Mouse (Mus musculus) kidney, postnatal 14 days (tissue): ENCODE data around the gene Gcnt2.
"Not testable (repeated sequence)": the region's sequence is repeated elsewhere in the genome, so short reads cannot be mapped to it uniquely, and the experiment has no call there.

ENCODE experiments used
- DNase-seq: peaks from one replicate; pipeline ENCODE4 v3.0.0; 2022; ENCODE audit warnings: mixed read lengths

Gene Gcnt2

DNA sequence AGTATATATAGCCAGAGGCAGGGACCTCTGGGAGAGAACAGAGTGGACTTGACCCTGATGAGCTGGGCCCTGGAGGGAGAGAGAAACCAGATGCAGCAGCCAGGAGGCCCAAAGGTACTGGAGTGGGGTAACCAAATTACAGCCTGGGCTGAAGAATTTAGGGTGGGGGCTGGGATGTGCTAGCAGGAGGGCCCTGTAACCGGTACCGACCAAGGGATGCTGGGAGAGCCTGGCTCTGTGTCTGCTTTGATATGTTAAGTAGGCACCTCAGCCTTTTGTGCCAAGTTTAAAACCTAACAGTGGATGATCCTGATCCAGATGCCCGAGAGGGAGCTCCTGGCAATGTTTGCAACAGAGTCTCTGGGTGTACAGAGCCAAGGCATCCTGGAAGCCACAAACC, 84.8 kb downstream of the Gcnt2 start:
- DNase-seq, result no peak

- DNase-seq, result no peak
Measured at GRCm38 (mm10) chr13:40946513-40946912, 87.0 kb downstream of the Gcnt2 start.

DNA sequence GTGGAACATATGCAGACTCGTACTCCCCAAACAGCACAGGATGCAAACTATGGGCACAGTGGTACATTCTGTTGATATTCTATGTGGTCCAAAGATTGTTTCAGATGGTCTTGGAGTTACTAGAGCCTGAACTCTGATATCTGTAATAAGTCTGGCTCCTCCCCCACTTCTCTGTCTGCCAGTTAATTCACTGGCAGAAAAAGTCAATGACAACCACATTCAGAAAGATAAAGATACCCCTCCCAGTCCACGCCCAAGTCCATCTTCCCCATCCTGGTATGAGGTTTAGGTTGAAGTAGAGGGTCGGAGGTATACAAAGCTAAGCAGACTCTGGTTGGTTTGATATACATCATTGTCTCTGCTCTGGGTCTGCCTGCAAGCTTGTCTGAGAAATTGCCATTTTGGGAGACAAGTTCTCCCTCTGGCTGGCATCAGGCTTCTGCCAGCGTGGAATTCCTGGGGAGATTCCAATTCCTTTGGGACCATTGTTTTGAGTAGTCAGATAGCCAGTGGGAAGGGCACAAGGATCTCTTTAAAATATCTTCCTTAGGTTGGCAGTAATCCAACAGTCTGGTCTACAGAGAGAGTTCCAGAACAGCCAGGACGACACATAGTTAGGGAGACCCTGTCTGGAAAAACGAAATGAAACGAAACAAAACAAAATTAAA, 88.1 kb downstream of the Gcnt2 start:
- DNase-seq, result no peak

DNA sequence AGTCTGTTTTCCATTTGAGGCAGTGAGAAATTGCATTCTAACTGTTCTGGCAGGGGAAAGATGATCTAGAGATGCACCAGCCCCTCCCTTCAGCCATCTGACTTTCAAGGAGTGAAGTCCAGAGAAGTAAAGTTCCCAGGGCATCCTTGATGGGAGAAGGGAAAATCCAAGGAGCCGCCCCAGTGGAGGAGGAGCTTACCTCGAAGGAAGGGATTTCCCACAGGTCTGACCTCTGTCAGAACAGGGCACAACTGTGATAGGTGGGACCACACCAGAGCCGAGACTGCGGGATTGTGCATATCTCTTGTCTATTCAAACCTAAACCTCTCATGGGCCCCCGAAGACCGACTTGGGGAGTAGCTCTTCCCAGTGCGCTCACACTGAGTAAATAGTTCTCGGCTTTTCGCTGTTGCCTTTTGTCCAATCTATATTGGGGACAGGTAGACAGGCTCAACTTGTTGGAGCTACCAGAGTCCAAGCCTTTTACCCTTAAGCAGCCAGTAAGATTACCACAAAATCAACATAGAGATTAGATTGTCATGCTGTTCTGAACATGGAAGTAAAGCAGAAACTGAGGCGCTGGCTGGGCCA, 91.9 kb downstream of the Gcnt2 start:
- DNase-seq, result no peak

- no peak for DNase-seq
Measured at GRCm38 (mm10) chr13:40953231-40953630, 93.7 kb downstream of the Gcnt2 start.

DNA sequence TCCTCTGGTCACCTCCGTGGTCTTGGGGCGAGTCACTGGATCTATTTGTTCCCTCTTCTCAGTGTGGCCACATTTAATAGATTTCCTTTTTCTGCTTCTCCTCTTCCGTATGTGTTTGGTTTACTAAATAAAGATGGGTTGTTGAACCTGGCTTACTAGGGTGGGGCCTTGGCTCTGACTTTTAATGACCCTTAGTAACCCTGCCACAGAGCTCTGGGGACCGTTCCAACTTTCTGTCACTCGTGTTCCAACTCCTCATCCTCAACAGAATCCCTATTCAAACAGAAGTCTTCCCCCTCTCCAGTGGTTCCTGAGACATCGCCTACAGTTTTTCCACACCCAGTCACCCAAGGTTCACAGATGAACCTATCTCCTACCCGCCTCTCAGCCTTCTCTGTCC, 96.2 kb downstream of the Gcnt2 start:
- no peak for DNase-seq

DNA sequence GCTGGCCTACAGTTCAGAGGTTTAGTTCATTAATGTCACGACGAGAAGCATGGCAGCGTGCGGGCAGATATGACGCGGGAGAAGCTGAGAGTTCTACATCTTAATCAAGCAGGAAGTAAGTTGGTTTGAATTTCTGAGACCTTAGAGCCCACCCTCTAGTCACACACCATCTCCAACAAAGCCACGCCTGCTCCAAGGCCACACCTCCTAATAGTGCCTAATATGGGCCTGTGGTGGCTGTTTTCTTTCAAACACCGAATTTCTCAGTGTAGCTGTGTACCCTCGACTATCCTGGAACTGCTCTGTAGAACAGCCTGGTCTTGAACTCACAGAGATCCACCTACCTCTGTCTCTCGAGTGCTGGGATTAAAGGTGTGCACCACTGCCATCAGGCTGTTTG, 108.1 kb downstream of the Gcnt2 start:
- no peak for DNase-seq

- DNase-seq, result no peak
Measured at GRCm38 (mm10) chr13:40968564-40968963, 109.0 kb downstream of the Gcnt2 start.

DNA sequence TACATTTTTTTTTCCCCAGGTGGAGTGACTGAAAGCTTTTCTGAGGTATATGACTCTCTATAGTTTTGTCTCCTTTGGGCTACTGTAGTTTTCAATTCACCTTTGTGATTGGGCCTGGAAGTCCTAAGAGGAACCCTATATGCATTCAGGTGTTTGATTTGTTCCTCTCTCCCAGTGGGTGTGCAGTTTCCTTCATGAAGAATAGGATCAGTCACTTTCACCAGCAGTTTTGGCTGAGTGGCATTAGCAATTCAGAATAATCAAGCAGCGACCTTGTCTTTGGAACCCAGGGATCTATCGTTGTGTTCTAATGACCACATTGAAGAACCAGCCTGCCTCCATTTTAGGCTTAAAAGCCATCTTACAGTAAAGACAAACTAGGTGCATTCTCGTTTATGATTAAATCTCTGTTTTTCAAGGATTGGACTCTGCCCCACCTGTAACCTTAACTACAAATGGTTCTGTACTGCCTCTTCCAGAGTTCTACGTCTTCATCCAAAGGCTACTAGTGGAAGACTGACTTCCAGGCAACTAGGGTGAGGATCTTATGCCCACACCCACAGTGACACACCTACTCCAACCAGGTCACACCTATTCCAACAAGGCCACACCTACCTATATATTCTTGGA, 110.3 kb downstream of the Gcnt2 start:
- no peak for DNase-seq

- DNase-seq, result no peak
Measured at GRCm38 (mm10) chr13:40971261-40971660, 111.7 kb downstream of the Gcnt2 start.

DNA sequence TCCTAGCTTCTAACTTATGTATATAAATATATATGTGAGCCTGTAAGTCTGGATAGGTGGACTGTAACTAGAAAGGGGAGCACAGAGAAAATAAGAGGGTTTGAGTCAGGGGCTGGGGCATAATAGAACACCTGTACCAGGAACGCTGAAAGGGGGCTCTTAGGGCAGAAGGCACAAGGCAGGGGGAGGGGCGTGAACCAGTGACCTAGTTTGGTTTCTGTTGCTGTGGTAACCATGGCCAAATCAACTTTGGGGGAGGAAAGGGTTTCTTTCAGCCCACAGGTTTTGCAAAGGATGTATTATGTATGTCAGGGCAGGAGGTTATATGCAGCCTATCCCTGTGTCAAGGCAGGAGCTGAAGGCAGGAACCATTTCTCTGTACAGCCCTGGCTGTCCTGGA, 112.3 kb downstream of the Gcnt2 start:
- DNase-seq, result no peak

- no peak for DNase-seq
Measured at GRCm38 (mm10) chr13:40972976-40973375, 113.4 kb downstream of the Gcnt2 start.

DNA sequence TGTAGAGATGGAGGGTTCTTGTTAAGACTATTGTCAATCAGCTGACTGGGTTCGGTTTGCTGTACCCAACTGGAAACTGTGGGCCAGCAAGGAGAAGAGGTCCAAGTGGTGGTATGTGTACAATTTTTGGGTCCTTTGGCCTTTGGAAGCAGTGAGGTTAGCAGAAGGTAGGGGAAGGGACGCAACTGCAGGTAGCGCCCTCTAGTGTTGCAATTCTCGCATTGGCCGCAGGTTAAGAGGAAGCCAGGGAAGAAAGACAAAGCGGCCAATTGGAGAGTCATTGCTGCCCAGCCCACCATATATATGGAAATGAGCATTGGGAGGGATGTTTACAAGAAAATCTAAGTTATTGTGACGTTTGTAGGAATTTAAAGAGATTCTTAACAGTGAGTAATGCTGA, 118.1 kb downstream of the Gcnt2 start:
- DNase-seq, result peak; percentile 65

GRCm38 (mm10) chr13:40978652-40979051, 119.1 kb downstream of the Gcnt2 start:
- peak; percentile 24 for DNase-seq

GRCm38 (mm10) chr13:40979321-40979720, 119.8 kb downstream of the Gcnt2 start:
- DNase-seq, result peak; percentile 65

DNA sequence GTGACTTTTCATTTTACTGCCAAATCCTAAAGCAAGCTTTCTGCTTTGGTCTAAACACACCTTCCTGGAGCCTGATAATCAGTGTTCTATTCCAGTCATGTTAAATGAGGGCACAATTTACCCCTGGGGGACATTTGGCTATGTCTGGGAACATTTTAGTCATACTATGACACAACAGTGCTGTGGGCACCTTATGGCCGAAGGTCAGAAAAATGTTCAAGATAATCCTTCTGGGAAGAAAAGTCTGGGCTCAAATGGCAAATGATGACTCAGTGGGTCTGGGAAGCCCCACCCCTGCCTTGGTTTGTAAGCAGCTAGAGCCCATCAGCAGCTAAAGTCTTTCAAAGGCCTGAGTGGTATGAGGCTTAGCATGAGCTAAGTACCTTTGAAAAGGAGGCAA, 123.2 kb downstream of the Gcnt2 start:
- no peak for DNase-seq

- DNase-seq, result no peak
Measured at GRCm38 (mm10) chr13:40986081-40986480, 126.5 kb downstream of the Gcnt2 start.

DNA sequence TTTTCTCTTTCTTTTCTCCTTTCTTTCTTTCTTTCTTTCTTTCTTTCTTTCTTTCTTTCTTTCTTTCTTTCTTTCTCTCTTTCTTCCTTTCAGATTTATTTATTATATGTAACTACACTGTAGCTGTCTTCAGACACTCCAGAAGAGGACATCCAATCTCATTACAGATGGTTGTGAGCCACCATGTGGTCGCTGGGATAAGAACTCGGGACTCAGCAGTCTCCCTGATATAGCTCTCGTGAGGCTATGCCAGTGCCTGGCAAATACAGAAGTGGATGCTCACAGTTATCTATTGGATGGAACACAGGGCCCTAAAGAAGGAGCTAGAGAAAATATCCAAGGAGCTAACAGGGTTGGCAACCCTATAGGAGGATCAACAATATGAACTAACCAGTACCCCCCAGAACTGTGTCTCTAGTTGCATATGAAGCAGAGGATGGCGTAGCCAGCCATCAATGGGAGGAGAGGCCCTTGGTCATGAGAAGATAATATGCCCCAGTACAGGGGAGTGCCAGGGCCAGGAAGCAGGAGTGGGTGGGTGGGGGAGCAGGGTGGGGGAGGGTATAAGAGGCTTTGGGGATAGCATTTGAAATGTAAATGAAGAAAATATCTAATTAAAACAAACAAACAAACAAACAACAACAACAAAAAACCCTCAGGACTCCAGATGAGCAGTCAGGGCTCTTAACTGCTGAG, 128.2 kb downstream of the Gcnt2 start:
- DNase-seq, result not testable (repeated sequence)

GRCm38 (mm10) chr13:40988418-40988817, 128.9 kb downstream of the Gcnt2 start:
- DNase-seq, result no peak

GRCm38 (mm10) chr13:40994487-40995263, 135.1 kb downstream of the Gcnt2 start:
- DNase-seq, result no peak

DNA sequence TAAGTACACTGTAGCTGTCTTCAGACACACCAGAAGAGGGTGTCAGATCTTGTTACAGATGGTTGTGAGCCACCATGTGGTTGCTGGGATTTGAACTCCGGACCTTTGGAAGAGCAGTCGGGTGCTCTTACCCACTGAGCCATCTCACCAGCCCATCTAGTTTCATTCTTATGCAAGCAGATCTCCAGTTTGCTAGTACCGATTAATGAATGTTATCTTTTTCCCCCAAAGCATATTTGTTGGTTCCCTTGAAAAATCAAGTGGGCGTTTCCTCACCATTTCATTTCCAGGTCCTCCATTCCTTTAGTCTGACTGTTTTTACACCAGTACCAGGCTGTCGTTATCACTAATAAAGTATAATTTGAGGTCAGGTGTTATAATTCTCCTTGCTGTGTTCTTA, 139.0 kb downstream of the Gcnt2 start:
- DNase-seq, result not testable (repeated sequence)

DNA sequence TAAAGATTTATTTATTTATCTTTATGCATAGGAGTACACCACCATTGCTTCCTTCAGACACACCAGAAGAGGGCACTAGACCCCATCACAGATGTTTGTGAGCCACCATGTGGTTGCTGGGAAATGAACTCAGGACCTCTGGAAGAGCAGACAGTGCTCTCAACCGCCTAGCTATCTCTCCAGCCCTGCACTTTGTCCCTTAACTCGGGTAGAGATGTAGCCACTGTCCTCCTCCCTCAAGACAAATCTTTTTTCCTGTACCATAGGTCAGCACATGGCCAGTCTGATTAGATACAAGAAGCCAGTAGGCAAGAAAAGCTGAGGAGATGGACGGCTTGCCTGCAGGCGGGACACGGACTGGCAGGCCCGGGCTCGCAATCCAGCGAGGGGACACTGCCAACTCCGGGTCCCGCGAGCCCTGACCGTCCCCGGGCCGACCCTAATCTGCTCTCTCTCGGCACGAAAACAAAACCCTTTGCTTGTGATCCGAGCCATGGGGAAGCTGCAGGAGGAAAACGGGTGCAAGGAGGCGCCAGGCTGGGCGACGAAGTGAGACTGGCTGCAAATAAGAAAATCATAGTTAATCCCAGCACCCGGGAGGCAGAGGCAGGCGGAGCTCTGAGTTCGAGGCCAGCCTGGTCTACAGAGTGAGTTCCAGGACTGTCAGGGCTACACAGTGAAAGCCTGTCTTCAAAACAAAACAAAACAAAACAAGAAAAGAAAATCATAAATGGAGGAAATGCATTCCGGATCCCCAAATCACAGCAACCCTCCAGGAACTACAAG, 140.8 kb downstream of the Gcnt2 start:
- peak; percentile 52 for DNase-seq
